ENCODE assay signal across 8 mouse cellular contexts in the genomic region with DNA sequence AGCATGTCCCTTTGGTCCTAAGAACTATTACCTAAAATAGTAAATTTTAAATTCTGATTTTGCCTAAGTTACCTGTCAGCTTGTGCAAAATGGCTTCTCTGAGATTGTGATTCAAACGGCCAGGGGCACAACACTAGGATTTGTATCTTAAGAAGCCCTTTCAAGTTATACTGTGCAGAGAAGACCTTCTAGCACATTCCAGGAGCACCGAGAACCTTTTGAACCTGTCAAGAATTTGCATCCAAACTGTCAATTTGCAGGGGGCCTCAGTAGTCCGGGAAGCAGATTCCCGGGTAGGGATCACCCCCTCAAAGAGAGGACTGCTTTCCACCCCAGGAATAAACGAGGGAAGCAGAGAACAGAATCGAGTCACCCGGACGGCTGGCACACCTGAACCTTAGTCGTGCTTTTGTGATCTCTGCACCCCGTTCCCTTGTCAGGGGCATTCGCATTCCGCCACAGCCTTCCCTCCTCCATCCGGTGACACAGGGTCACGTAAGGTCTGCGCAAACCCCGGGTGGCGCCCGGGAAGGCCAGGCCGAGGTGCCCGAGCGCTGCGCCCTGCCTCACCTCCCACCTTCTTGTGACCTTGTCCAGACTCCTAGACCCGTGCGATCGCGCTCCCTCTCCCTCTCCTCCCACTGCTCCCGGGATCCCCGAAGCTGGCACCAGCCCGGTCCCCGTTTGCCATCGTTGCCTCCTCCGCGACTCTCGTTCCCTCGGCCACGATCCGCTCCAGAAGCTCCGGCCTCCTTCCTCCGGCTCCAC. TPM values are rescaled to one million over a fixed set of nuclear protein-coding genes. Genes with fewer than 3 reads are reported as not detected.
DNase-seq lines count a peak whose midpoint lies in the region; ATAC-seq and TF ChIP-seq lines count a peak whose summit lies in the region.

No protein-coding gene starts in this region.

- peaks cover 3% of the 10 kb centered on the region; the same call in 1 of the 2 replicates for H3K4me1 ChIP-seq in kidney, adult 2 months (ENCODE audit: control insufficient read depth, insufficient read depth, low read length)
- peaks cover 6 to 10% of the 10 kb centered on the region in 2 experiments for H3K4me1 ChIP-seq in MEL (ENCODE audit: control insufficient read depth in 1 of 2, insufficient read depth in 2 of 2, low read length in 2 of 2)

- no peaks in the 10 kb centered on the region for H3K27me3 ChIP-seq in kidney, adult 2 months (replicated peaks; ENCODE audit: control insufficient read depth, insufficient read depth, low read length)
- no peaks in the 10 kb centered on the region for H3K27me3 ChIP-seq in MEL (ENCODE audit: control insufficient read depth in 1 of 2, insufficient read depth in 2 of 2, low read length in 2 of 2)

- peak; percentile 51 for ATAC-seq in erythroblast, adult 5-6 weeks (replicated peaks; ENCODE audit: low FRiP score, poor library complexity, severe bottlenecking)
- peak; percentile 14 for ATAC-seq in megakaryocyte, adult 5-6 weeks (ENCODE audit: poor library complexity, severe bottlenecking)

- TF ChIP-seq EP300 in MEL (IDR thresholded peaks at IDR 0.05; ENCODE audit: low read depth in 1 of 2, low read length in 2 of 2): no peak

- 2% methylated on average over 39 of the region's 39 CpGs for WGBS in kidney, adult 2 months

- H3K27ac ChIP-seq in kidney, adult 2 months (ENCODE audit: insufficient read depth, low read depth, low read length): peak overlapping the region; percentile 94
- H3K27ac ChIP-seq in MEL (ENCODE audit: control insufficient read depth, low read depth, low read length): peak overlapping the region; percentile 34

- no peaks in the 10 kb centered on the region for H3K9me3 ChIP-seq in MEL (replicated peaks; ENCODE audit: insufficient read depth, low read length)

- peak; percentile 65 for DNase-seq in kidney, adult 2 months
- DNase-seq in kidney, postnatal 4 days: no peak
- DNase-seq in MEL (ENCODE audit: low read depth, low spot score): peak; percentile 46
- DNase-seq in kidney, adult 9 months: peak; percentile 67
- DNase-seq in testis, postnatal 10 days (ENCODE audit: low spot score): peak; percentile 70
- DNase-seq in layer of hippocampus, postnatal 25 days (ENCODE audit: extremely low spot score in 1 of 2, low spot score in 1 of 2): no peak

- peak overlapping the region; percentile 85 for H3K9ac ChIP-seq in MEL (ENCODE audit: control insufficient read depth, low read depth, low read length, poor library complexity, severe bottlenecking)

- peak overlapping the region; percentile 97 for H3K4me3 ChIP-seq in kidney, adult 2 months (ENCODE audit: insufficient read depth, low read depth, low read length)
- peak overlapping the region; percentile 92 to 93 for H3K4me3 ChIP-seq in MEL (ENCODE audit: control insufficient read depth in 1 of 2, insufficient read depth in 1 of 2, low read depth in 2 of 2, low read length in 2 of 2)

- TF ChIP-seq POLR2A in kidney, adult 2 months (IDR thresholded peaks at IDR 0.05; ENCODE audit: low read depth, low read length): no peak
- no peak; a peak in 1 of 4 replicates for TF ChIP-seq POLR2A in MEL (IDR thresholded peaks at IDR 0.05; ENCODE audit: control insufficient read depth in 1 of 2, insufficient read depth in 1 of 2, low read depth in 1 of 2, low read length in 2 of 2, poor library complexity in 1 of 2)

- no peaks in the 10 kb centered on the region for H3K36me3 ChIP-seq in kidney, adult 2 months (ENCODE audit: control insufficient read depth, insufficient read depth, low read length)
- peaks cover 5 to 22% of the 10 kb centered on the region in 2 experiments; a peak in 3 of 4 replicates for H3K36me3 ChIP-seq in MEL (ENCODE audit: control insufficient read depth in 1 of 2, insufficient read depth in 2 of 2, low read length in 2 of 2)

- no peak for TF ChIP-seq CTCF in kidney, adult 2 months (conservative IDR thresholded peaks at IDR 0.05; ENCODE audit: insufficient read depth, insufficient read length, low read depth, low read length)
- no peak for TF ChIP-seq CTCF in MEL (IDR thresholded peaks at IDR 0.05 in 2 of 3, conservative IDR thresholded peaks at IDR 0.05 in 1 of 3; ENCODE audit: control insufficient read depth in 1 of 3, insufficient read depth in 1 of 3, low read depth in 2 of 3, low read length in 3 of 3, poor library complexity in 1 of 3, severe bottlenecking in 1 of 3)

- H3K79me2 ChIP-seq in MEL (ENCODE audit: control insufficient read depth, insufficient read depth, low read length, poor library complexity): peaks cover 24% of the 10 kb centered on the region

- no peak for TF ChIP-seq RAD21 in MEL (IDR thresholded peaks at IDR 0.05; ENCODE audit: low read depth, low read length)

TF ChIP-seq in MEL, 35 proteins besides CTCF, POLR2A, EP300 and RAD21:
- peak; percentile 9; the same call in 1 of the 2 replicates for TF ChIP-seq SIN3A (IDR thresholded peaks at IDR 0.05; ENCODE audit: low read length)
- TF ChIP-seq USF1 (IDR thresholded peaks at IDR 0.05; ENCODE audit: low read depth, low read length): no peak
- no peak for TF ChIP-seq POLR2AphosphoS2 (IDR thresholded peaks at IDR 0.05; ENCODE audit: low read length)
- peak; percentile 66; the same call in 1 of the 2 replicates for TF ChIP-seq CHD1 (IDR thresholded peaks at IDR 0.05; ENCODE audit: low read depth, low read length)
TF ChIP-seq in MEL: peak in this region for 2.

RNA-seq across cellular contexts. Expression of a gene that starts 1.3 kb away (rescaled TPM):
- polyA plus RNA-seq in kidney, adult 2 months (2012; rRNA removed): 22.7 and 36.6 TPM in 2 replicates
- total RNA-seq in MEL (2012; rRNA removed): 142 and 248 TPM in 2 replicates
- 100 to 1,000 TPM in 1 of 2 experiments, not detected in 1; 177 TPM for polyA plus RNA-seq in MEL (2012; ENCODE audit: insufficient read depth in 1 of 2, insufficient read length in 2 of 2, low read depth in 1 of 2, low replicate concordance in 2 of 2, missing spikeins in 1 of 2)
- total RNA-seq in erythroblast, adult 5-6 weeks (2015; ENCODE audit: low replicate concordance): 8.8 and 12.5 TPM in 2 replicates
- total RNA-seq in erythroblast, adult 5-6 weeks (2017; ENCODE audit: low replicate concordance): 2.3 and 9.5 TPM in 2 replicates
- total RNA-seq in megakaryocyte, adult 5-6 weeks (2015): 64.0 and 80.3 TPM in 2 replicates
- total RNA-seq in megakaryocyte, adult 5-6 weeks (2017): 9.5 and 13.5 TPM in 2 replicates
- 10 to 100 TPM; 84.7 to 92.8 TPM for total RNA-seq in layer of hippocampus, postnatal 25 days (2021)

RNA-seq across cellular contexts. Expression of a gene that starts 17.6 kb away (rescaled TPM):
- 0.30 TPM in 2 replicates for polyA plus RNA-seq in kidney, adult 2 months (2012; rRNA removed)
- not detected in 2 replicates for total RNA-seq in MEL (2012; rRNA removed)
- not detected for polyA plus RNA-seq in MEL (2012; ENCODE audit: insufficient read depth in 1 of 2, insufficient read length in 2 of 2, low read depth in 1 of 2, low replicate concordance in 2 of 2, missing spikeins in 1 of 2)
- 1.3 TPM in 1 of 2 replicates, not detected in the other for total RNA-seq in erythroblast, adult 5-6 weeks (2015; ENCODE audit: low replicate concordance)
- not detected in 2 replicates for total RNA-seq in erythroblast, adult 5-6 weeks (2017; ENCODE audit: low replicate concordance)
- total RNA-seq in megakaryocyte, adult 5-6 weeks (2015): not detected in 2 replicates
- not detected in 2 replicates for total RNA-seq in megakaryocyte, adult 5-6 weeks (2017)
- total RNA-seq in layer of hippocampus, postnatal 25 days (2021): 1 to 10 TPM; 8.9 to 9.7 TPM

RNA-seq across cellular contexts. Expression of a gene that starts 41.3 kb away (rescaled TPM):
- polyA plus RNA-seq in kidney, adult 2 months (2012; rRNA removed): 0.94 and 1.1 TPM in 2 replicates
- not detected in 2 replicates for total RNA-seq in MEL (2012; rRNA removed)
- not detected for polyA plus RNA-seq in MEL (2012; ENCODE audit: insufficient read depth in 1 of 2, insufficient read length in 2 of 2, low read depth in 1 of 2, low replicate concordance in 2 of 2, missing spikeins in 1 of 2)
- not detected in 2 replicates for total RNA-seq in erythroblast, adult 5-6 weeks (2015; ENCODE audit: low replicate concordance)
- 0.09 TPM in 1 of 2 replicates, not detected in the other for total RNA-seq in erythroblast, adult 5-6 weeks (2017; ENCODE audit: low replicate concordance)
- not detected in 2 replicates for total RNA-seq in megakaryocyte, adult 5-6 weeks (2015)
- total RNA-seq in megakaryocyte, adult 5-6 weeks (2017): not detected in 2 replicates
- 1 to 10 TPM; 2.4 to 2.5 TPM for total RNA-seq in layer of hippocampus, postnatal 25 days (2021)

RNA-seq across cellular contexts. Expression of a gene that starts 59.3 kb away (rescaled TPM):
- 0.16 and 0.39 TPM in 2 replicates for polyA plus RNA-seq in kidney, adult 2 months (2012; rRNA removed)
- total RNA-seq in MEL (2012; rRNA removed): not detected in 2 replicates
- not detected for polyA plus RNA-seq in MEL (2012; ENCODE audit: insufficient read depth in 1 of 2, insufficient read length in 2 of 2, low read depth in 1 of 2, low replicate concordance in 2 of 2, missing spikeins in 1 of 2)
- not detected in 2 replicates for total RNA-seq in erythroblast, adult 5-6 weeks (2015; ENCODE audit: low replicate concordance)
- total RNA-seq in erythroblast, adult 5-6 weeks (2017; ENCODE audit: low replicate concordance): not detected in 2 replicates
- total RNA-seq in megakaryocyte, adult 5-6 weeks (2015): not detected in 2 replicates
- 0.18 TPM in 1 of 2 replicates, not detected in the other for total RNA-seq in megakaryocyte, adult 5-6 weeks (2017)
- not detected for total RNA-seq in layer of hippocampus, postnatal 25 days (2021)

Comparison
In these comparisons a context has a peak if more than half of its experiments do, and no peak if none do; other contexts are left out.
1. DNase-seq: peak in kidney, adult 2 months (single experiment), MEL (single experiment), kidney, adult 9 months (single experiment) and testis, postnatal 10 days (single experiment); none in kidney, postnatal 4 days (0 of 2) and layer of hippocampus, postnatal 25 days (0 of 2).